ENCODE assay signal across 11 mouse cellular contexts in genomic region chr15:44860204-44860806, GRCm38 (mm10).
"Had no signal": no experiment of that assay in that cellular context is flagged by ENCODE, and none has a peak within 500 bp of the region (broad histone marks: within the 10 kb centered on the region; RNA-seq: fewer than 3 reads in every experiment).

No protein-coding gene starts in this region.

- H3K4me3 ChIP-seq: limb, embryonic 15.5 days; liver, embryonic 13.5 days; neural tube, embryonic 12.5 days had no signal

- H3K9ac ChIP-seq: limb, embryonic 15.5 days; liver, embryonic 13.5 days; neural tube, embryonic 12.5 days had no signal

- H3K36me3 ChIP-seq: limb, embryonic 15.5 days; liver, embryonic 13.5 days; neural tube, embryonic 12.5 days had no signal

- H3K27ac ChIP-seq: limb, embryonic 15.5 days; liver, embryonic 13.5 days; neural tube, embryonic 12.5 days had no signal

- DNase-seq: kidney, adult 18-20 months; kidney, postnatal 10 days; layer of hippocampus, postnatal 36 days; liver, embryonic 13.5 days; lung, adult 18-20 months; right cerebral cortex, postnatal 4 days; spleen, adult 18-20 months; thymus, adult 18-20 months; thymus, postnatal 14 days had no signal

- H3K9me3 ChIP-seq: limb, embryonic 15.5 days; liver, embryonic 13.5 days; neural tube, embryonic 12.5 days had no signal

- H3K4me2 ChIP-seq: limb, embryonic 15.5 days; liver, embryonic 13.5 days; neural tube, embryonic 12.5 days had no signal

- H3K4me1 ChIP-seq: limb, embryonic 15.5 days; liver, embryonic 13.5 days; neural tube, embryonic 12.5 days had no signal

- H3K27me3 ChIP-seq: limb, embryonic 15.5 days; liver, embryonic 13.5 days; neural tube, embryonic 12.5 days had no signal
